Mouse (Mus musculus) myocyte (in vitro differentiated cells): ENCODE data around the gene Lgals3. TPM values are rescaled to one million over a fixed set of nuclear protein-coding genes. Genes with fewer than 3 reads are reported as not detected.

ENCODE experiments used
- H3K27me3 ChIP-seq: one replicate; pipeline ENCODE4 v1.6.1; 2011; ENCODE audit not compliant: control insufficient read depth, insufficient read depth, insufficient read length
- H3K36me3 ChIP-seq: one replicate; pipeline ENCODE4 v1.6.1; 2011; ENCODE audit not compliant: control insufficient read depth, insufficient read depth
- H3K4me2 ChIP-seq: one replicate; pipeline ENCODE4 v1.6.1; 2011; ENCODE audit warnings: low read depth, control low read depth
- H3K4me3 ChIP-seq: one replicate; pipeline ENCODE4 v1.5.1; 2011; ENCODE audit warnings: mild to moderate bottlenecking, control low read depth, moderate library complexity
- H3K79me2 ChIP-seq: one replicate; pipeline ENCODE4 v1.6.1; 2011; ENCODE audit not compliant: control insufficient read depth, insufficient read depth
- H3ac ChIP-seq: one replicate; pipeline ENCODE4 v1.6.1; 2011; ENCODE audit not compliant: control insufficient read depth, insufficient read length
- CEBPB ChIP-seq: IDR thresholded peaks from 2 replicates; pipeline ENCODE4 v1.6.1; 2011; ENCODE audit warnings: mild to moderate bottlenecking, moderate library complexity; ENCODE audit not compliant: poor library complexity, insufficient read depth, severe bottlenecking
- E2F4 ChIP-seq: IDR thresholded peaks from one replicate; pipeline ENCODE4 v1.6.1; 2011; ENCODE audit warnings: mild to moderate bottlenecking, control low read depth, moderate library complexity; ENCODE audit not compliant: insufficient read depth
- MAX ChIP-seq: IDR thresholded peaks from one replicate; pipeline ENCODE4 v1.6.1; 2011; ENCODE audit warnings: low read depth, mild to moderate bottlenecking, control low read depth
- MYOD1 ChIP-seq, 3 experiments: IDR thresholded peaks; one replicate each; pipeline ENCODE4 v1.6.1; 2011; ENCODE audit warnings: control low read depth in 2 of 3, low read depth in 2 of 3, mild to moderate bottlenecking in 2 of 3, moderate library complexity in 1 of 3; ENCODE audit not compliant: insufficient read length in 2 of 3, control insufficient read depth in 1 of 3
- MYOG ChIP-seq, 3 experiments: IDR thresholded peaks; one replicate each; pipeline ENCODE4 v1.6.1; 2011; ENCODE audit warnings: control low read depth in 2 of 3, low read depth in 2 of 3, mild to moderate bottlenecking in 2 of 3; ENCODE audit not compliant: insufficient read length in 2 of 3, control insufficient read depth in 1 of 3, insufficient read depth in 1 of 3
- POLR2A ChIP-seq: IDR thresholded peaks from one replicate; pipeline ENCODE4 v1.6.1; 2011; ENCODE audit warnings: low read depth, mild to moderate bottlenecking, control low read depth, moderate library complexity; ENCODE audit not compliant: insufficient read length
- POLR2AphosphoS2 ChIP-seq: IDR thresholded peaks from one replicate; pipeline ENCODE4 v1.6.1; 2011; ENCODE audit warnings: low read depth, control low read depth; ENCODE audit not compliant: insufficient read length
- REST ChIP-seq: IDR thresholded peaks from one replicate; pipeline ENCODE4 v1.6.1; 2011; ENCODE audit warnings: mild to moderate bottlenecking, control low read depth, moderate library complexity; ENCODE audit not compliant: insufficient read depth, insufficient read length
- SRF ChIP-seq: IDR thresholded peaks from one replicate; pipeline ENCODE4 v1.6.1; 2011; ENCODE audit warnings: low read depth; ENCODE audit not compliant: control insufficient read depth, insufficient read length
- TCF12 ChIP-seq: IDR thresholded peaks from one replicate; pipeline ENCODE4 v1.6.1; 2011; ENCODE audit warnings: mild to moderate bottlenecking, control low read depth; ENCODE audit not compliant: poor library complexity, insufficient read depth, severe bottlenecking
- TCF3 ChIP-seq: IDR thresholded peaks from one replicate; pipeline ENCODE4 v1.6.1; 2011; ENCODE audit warnings: low read depth, control low read depth; ENCODE audit not compliant: insufficient read length
- USF1 ChIP-seq: IDR thresholded peaks from one replicate; pipeline ENCODE4 v1.6.1; 2011; ENCODE audit warnings: low read depth, mild to moderate bottlenecking, control low read depth, moderate library complexity
- polyA plus RNA-seq: library from polyadenylated mRNA; unstranded; fragments of >200 nt; fragmentation: generic; extraction: Trizol; gene quantifications from one replicate; pipeline ENCODE4 v1.2.1, GENCODE M21; 2012; ENCODE audit warnings: missing spikeins

The Lgals3 gene
- polyA plus RNA-seq, 1 experiment, result 525 TPM

DNA sequence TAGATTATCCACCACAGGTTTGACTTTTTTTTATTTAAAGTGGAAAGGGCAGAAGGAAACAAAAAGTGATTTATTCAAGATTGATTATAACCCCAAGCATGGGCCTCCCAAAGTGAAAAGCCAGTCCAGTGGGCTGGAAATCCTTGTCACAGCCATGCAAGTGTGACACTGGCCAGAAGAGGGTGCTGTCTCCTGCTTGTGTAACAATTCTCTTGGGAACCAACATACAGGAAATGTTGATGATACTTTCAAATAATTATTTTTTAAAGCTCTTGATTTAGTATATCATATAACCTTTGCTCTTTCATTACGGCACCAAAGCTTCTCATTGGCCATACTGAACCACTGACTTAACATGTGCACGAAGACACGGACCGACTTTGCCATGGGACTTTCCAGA is 32.7 kb upstream of the Lgals3 start:
- H3K4me3 ChIP-seq, result no peak overlapping the region
- H3ac ChIP-seq, result no peak overlapping the region
- no peaks in the 10 kb centered on the region for H3K79me2 ChIP-seq
- no peaks in the 10 kb centered on the region for H3K27me3 ChIP-seq
- H3K36me3 ChIP-seq, result no peaks in the 10 kb centered on the region
- no peak overlapping the region for H3K4me2 ChIP-seq
- TF ChIP-seq MYOD1 (IDR thresholded peaks at IDR 0.05; ENCODE audit: control insufficient read depth in 1 of 3, insufficient read length in 2 of 3, low read depth in 2 of 3), result no peak

DNA sequence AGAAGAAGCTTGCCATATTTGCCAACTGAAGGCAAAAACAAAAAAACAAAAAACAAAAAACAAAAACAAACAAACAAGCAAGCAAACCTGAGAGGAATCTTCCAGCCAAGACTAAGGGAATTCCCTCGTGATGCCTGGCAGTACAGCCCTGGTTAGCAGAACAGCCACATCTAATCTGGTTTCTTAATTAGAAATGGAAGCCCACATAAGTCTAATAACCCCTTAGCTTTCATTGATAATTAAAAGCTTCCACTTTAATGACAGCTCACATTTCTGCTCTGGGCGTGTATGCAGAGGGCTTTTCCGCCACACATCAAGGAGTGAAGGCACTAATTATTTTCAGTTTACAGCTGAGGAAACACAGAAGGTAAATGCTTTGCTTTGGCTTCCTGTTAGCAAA is 32.3 kb upstream of the Lgals3 start:
- no peak overlapping the region for H3K4me3 ChIP-seq
- H3ac ChIP-seq, result no peak overlapping the region
- H3K79me2 ChIP-seq, result no peaks in the 10 kb centered on the region
- TF ChIP-seq REST, result no peak
- no peaks in the 10 kb centered on the region for H3K36me3 ChIP-seq
- no peaks in the 10 kb centered on the region for H3K27me3 ChIP-seq
- no peak overlapping the region for H3K4me2 ChIP-seq

DNA sequence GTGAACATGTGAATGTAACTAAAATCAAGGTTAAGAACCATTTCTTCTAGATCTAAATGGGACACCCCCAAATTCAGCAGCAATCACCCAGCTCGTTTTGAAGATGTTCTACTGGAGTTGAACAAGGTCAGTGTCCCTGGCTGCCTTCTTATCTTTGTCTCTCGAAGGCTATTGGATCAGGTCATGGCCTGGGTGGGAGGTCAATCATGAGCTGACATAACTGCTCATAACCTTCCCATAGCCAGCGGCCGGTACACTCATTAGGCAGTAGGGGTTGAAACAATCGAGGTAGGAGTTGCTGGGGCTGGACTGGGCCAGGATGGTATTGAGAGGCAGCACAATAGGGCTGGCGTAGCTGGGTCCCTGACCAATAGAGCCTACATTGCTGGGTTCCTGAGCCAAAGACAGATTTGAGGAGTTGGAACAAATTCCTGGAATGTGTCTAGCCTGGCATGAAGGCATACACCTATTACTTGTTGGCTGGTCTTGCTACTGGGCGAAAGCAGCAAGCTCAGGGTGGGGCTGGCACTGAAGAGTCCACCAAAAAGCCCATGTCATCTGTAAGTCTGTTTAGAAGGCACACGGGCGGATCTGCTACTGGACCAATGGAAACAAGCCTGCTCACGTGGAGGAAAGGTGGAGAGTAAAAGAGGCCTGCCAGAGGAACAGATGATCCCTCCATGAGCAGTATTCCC is 27.2 kb upstream of the Lgals3 start:
- Histone ChIP-seq H3K27me3 (no peaks in the 10 kb centered on the region), H3K79me2 (no peaks in the 10 kb centered on the region), H3K4me2 (no peak overlapping the region), H3ac (no peak overlapping the region), H3K4me3 (no peak overlapping the region), H3K36me3 (no peaks in the 10 kb centered on the region)
- TF ChIP-seq MAX, result no peak
- TF ChIP-seq SRF, result no peak
- no peak for TF ChIP-seq CEBPB
- TF ChIP-seq TCF3, result no peak
- TF ChIP-seq POLR2AphosphoS2, result no peak
- no peak for TF ChIP-seq MYOG (IDR thresholded peaks at IDR 0.05; ENCODE audit: control insufficient read depth in 1 of 3, insufficient read depth in 1 of 3, insufficient read length in 2 of 3, low read depth in 2 of 3)
- TF ChIP-seq POLR2A, result no peak
- TF ChIP-seq E2F4, result no peak
- TF ChIP-seq MYOD1 (IDR thresholded peaks at IDR 0.05; ENCODE audit: control insufficient read depth in 1 of 3, insufficient read length in 2 of 3, low read depth in 2 of 3), result no peak
- no peak for TF ChIP-seq REST
- TF ChIP-seq TCF12, result no peak
- TF ChIP-seq USF1, result no peak

DNA sequence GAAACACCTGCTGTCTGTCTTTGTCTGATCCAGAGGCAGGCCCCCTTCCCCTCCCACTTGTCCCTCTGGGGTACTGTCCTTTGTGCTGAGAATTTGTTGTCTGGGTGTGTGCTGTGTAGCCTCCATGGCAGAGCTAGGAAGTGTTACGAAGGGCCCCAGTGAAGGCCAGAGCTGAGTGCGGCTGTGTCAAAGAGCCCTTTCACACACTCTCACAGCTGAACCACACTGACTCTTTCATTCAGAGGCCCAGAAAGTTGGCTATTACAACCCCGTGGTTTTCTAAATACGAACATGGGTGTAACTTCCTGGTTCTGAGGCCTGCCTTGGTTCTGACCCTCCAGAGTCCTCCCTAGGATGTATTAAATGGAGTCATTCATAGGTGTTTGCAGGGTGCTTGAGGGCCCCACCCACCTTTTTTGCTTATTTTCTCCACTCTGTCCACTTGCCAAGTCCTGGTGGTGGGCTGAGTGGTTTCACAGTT is 25.7 kb upstream of the Lgals3 start:
- Histone ChIP-seq H3K27me3 (no peaks in the 10 kb centered on the region), H3K36me3 (no peaks in the 10 kb centered on the region), H3K4me3 (no peak overlapping the region), H3ac (no peak overlapping the region), H3K4me2 (no peak overlapping the region), H3K79me2 (no peaks in the 10 kb centered on the region)
- no peak for TF ChIP-seq TCF12
- TF ChIP-seq CEBPB, result no peak
- no peak for TF ChIP-seq USF1
- no peak for TF ChIP-seq E2F4
- TF ChIP-seq MYOD1 (IDR thresholded peaks at IDR 0.05; ENCODE audit: control insufficient read depth in 1 of 3, insufficient read length in 2 of 3, low read depth in 2 of 3), result no peak
- no peak for TF ChIP-seq TCF3
- no peak for TF ChIP-seq REST
- no peak for TF ChIP-seq POLR2AphosphoS2
- TF ChIP-seq MYOG (IDR thresholded peaks at IDR 0.05; ENCODE audit: control insufficient read depth in 1 of 3, insufficient read depth in 1 of 3, insufficient read length in 2 of 3, low read depth in 2 of 3), result no peak
- TF ChIP-seq SRF, result no peak
- no peak for TF ChIP-seq MAX
- TF ChIP-seq POLR2A, result no peak

DNA sequence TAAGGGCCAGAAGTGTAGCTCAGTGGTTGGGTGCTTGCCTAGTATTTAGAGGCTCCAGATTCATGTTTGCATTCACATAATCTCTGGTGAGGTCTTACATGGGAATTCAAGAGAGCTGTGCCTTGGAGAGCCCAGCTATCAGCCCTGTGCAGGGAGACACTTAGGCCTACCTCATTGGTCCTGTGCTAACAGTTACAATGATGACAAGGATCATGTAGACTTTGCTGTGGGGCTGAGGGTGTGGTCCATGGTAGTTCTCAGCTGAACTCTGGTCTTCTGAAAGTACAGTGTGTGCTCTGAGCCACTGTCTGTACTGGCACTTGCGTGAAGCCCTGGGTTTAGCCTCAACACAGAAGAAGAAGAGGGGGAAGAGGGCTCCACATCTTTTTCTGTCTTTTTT is 20.8 kb upstream of the Lgals3 start:
- Histone ChIP-seq H3K4me3 (no peak overlapping the region), H3ac (no peak overlapping the region), H3K79me2 (no peaks in the 10 kb centered on the region), H3K36me3 (no peaks in the 10 kb centered on the region), H3K4me2 (no peak overlapping the region), H3K27me3 (no peaks in the 10 kb centered on the region)
- TF ChIP-seq MAX, result no peak
- TF ChIP-seq REST, result no peak
- no peak for TF ChIP-seq USF1
- no peak for TF ChIP-seq SRF
